Mouse (Mus musculus) bone marrow macrophage, adult 2 months (primary cell): ENCODE results near the gene Ilvbl.
A peak's percentile ranks its signal among the peaks of the same experiment; 100 is the strongest.

Source experiments
- CTCF ChIP-seq: IDR thresholded peaks from 2 replicates; pipeline ENCODE4 v1.5.1; 2012; ENCODE audit warnings: low read depth, mild to moderate bottlenecking, low read length, moderate library complexity
- POLR2A ChIP-seq: IDR thresholded peaks from 2 replicates; pipeline ENCODE4 v1.6.1; 2012; ENCODE audit warnings: mild to moderate bottlenecking, low read depth, low read length, borderline replicate concordance

DNA sequence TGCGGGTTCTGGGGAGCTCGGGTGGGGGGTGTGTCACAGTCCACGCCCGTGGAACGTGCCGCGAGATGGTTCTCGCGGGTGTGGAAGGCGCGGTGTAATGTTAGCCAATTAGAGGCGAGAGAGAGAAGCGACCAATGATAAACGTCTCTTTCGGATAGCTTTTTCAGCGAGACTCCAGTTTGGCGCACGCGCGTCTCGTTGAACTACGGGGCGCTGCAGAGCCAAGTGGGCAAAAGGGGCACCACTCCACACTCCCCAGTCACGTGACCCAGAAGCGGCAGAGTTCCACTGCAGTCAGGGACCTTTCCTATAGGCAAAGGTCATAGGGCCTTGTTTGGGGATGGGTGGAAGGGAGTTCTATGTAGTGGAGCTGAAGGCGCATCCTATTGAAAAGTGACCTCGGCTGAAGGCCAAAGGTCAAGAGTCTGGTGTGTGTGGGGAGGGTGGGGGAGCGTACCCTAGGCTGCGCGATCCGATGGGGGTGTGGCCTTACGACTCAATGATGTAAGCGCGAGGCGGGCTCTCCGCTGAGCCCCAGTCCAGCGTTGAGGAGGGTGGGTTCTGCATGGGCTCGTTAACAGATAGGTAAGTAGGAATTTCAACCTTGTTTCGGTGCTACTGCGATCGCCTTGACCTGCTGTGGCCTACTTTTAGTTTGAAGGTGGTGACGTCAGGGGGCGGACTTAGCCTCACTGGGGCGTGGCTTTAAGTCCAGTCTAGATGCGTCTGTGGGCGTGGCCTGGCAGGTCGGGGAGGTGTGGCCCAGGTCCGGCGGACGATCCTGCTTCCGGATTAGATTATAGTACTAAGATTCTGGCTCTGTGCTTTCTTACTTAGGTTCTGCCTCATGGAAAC is at the start of gene Ilvbl:
- TF ChIP-seq CTCF = no peak
- 0 out of 2 replicates have a peak, but pooled peaks have one; percentile 36 for TF ChIP-seq POLR2A
